Mouse (Mus musculus): Measurements from ENCODE around the gene Ap1s1.

GRCm38 (mm10) chr5:137085731-137086130 is 39.8 kb upstream of the Ap1s1 start:
- TF ChIP-seq CTCF (IDR thresholded peaks at IDR 0.05; ENCODE audit: low read depth, low read length): no peak
- TF ChIP-seq POLR2A (IDR thresholded peaks at IDR 0.05; ENCODE audit: insufficient read depth, low read length): no peak
